Mouse (Mus musculus) kidney, postnatal 0 days (tissue): Measurements from ENCODE around the gene Bbof1. TPM values are rescaled to one million over a fixed set of nuclear protein-coding genes. Genes with fewer than 3 reads are reported as not detected.

Experiments used
- ATAC-seq: fragments of 200-750 bp; cut with Nextera tagmentation; replicated peaks from 2 replicates; pipeline ENCODE4 v1.8.0; 2017; ENCODE audit warnings: low read depth, moderate number of reproducible peaks, moderate TSS enrichment, moderate library complexity; ENCODE audit not compliant: low FRiP score
- DNase-seq: peaks from one replicate; pipeline ENCODE4 v3.0.0-alpha.2; 2016; ENCODE audit warnings: low spot score
- H3K27ac ChIP-seq: fragments of 300-500 bp; sonication (generic); 2 replicates; pipeline ENCODE4 v1.5.1; 2014; ENCODE audit warnings: mild to moderate bottlenecking
- H3K27me3 ChIP-seq: fragments of 300-500 bp; sonication (generic); 2 replicates; pipeline ENCODE4 v1.6.1; 2014; ENCODE audit warnings: low read length, mixed read lengths; ENCODE audit not compliant: insufficient read depth
- H3K36me3 ChIP-seq: fragments of 300-500 bp; sonication (generic); 2 replicates; pipeline ENCODE4 v1.6.1; 2014; ENCODE audit warnings: low read length, mixed read lengths; ENCODE audit not compliant: insufficient read depth
- H3K4me1 ChIP-seq: fragments of 300-500 bp; sonication (generic); replicated peaks from 2 replicates; pipeline ENCODE4 v1.6.1; 2014; ENCODE audit warnings: antibody characterized with exemption, low read length, mixed read lengths; ENCODE audit not compliant: insufficient read depth
- H3K4me2 ChIP-seq: fragments of 300-500 bp; sonication (generic); 2 replicates; pipeline ENCODE4 v1.6.1; 2014; ENCODE audit warnings: mild to moderate bottlenecking, low read length, moderate library complexity, mixed read lengths
- H3K4me3 ChIP-seq: fragments of 300-500 bp; sonication (generic); replicated peaks from 2 replicates; pipeline ENCODE4 v1.5.1; 2014; ENCODE audit warnings: low read depth, low read length
- H3K9ac ChIP-seq: fragments of 300-500 bp; sonication (generic); 2 replicates; pipeline ENCODE4 v1.6.1; 2014; ENCODE audit warnings: low read depth, low read length
- H3K9me3 ChIP-seq: fragments of 300-500 bp; sonication (generic); replicated peaks from 2 replicates; pipeline ENCODE4 v1.6.1; 2016; ENCODE audit warnings: low read length, inconsistent platforms, mixed read lengths
- CTCF ChIP-seq: IDR thresholded peaks from 2 replicates; pipeline ENCODE4 v1.5.1; 2016; ENCODE audit warnings: antibody characterized with exemption, low read depth, mild to moderate bottlenecking, moderate library complexity
- WGBS: fragments of 180-500 bp; shearing (Covaris S2); extraction: QIAGEN DNeasy Blood & Tissue Kit; methylation state at CpG from one replicate; pipeline ENCODE4 v1.1.7; 2014; 5-methylcytosine and 5-hydroxymethylcytosine counted together
- polyA plus RNA-seq: library from polyadenylated mRNA; unstranded; fragments of >200 nt; fragmentation: Nextera tagmentation; extraction: Ambion mirVana; gene quantifications from 2 replicates; pipeline ENCODE4 v1.2.1, GENCODE M21; 2015

Bbof1 gene
- polyA plus RNA-seq, 1 experiment from 2014 or later, result 1.3 TPM

- TF ChIP-seq CTCF, result no peak
- 81% methylated on average over 6 of the region's 6 CpGs for WGBS
Measured at GRCm38 (mm10) chr12:84404541-84404940, 4.3 kb upstream of the Bbof1 start.

GRCm38 (mm10) chr12:84407259-84407658 is 1.6 kb upstream of the Bbof1 start:
- H3K27ac ChIP-seq, result no peak overlapping the region
- H3K4me3 ChIP-seq, result no peak overlapping the region
- no peaks in the 10 kb centered on the region for H3K27me3 ChIP-seq
- no peak overlapping the region for H3K4me2 ChIP-seq
- H3K9me3 ChIP-seq, result no peaks in the 10 kb centered on the region
- no peaks in the 10 kb centered on the region for H3K36me3 ChIP-seq
- WGBS, result 64% methylated on average over 4 of the region's 4 CpGs
- ATAC-seq (no peak), DNase-seq (no peak)
- 0 out of 2 replicates have a peak, but pooled peaks cover 6% of the 10 kb centered on the region for H3K4me1 ChIP-seq
- H3K9ac ChIP-seq, result no peak overlapping the region
- TF ChIP-seq CTCF, result peak; percentile 18; the same call in 1 of the 2 replicates

More at GRCm38 (mm10) chr12:84404541-84404940, 4.3 kb upstream of the Bbof1 start:
- Histone ChIP-seq H3K9ac (no peak overlapping the region), H3K4me2 (no peak overlapping the region), H3K4me1 (0 out of 2 replicates have a peak, but pooled peaks cover 6% of the 10 kb centered on the region), H3K9me3 (no peaks in the 10 kb centered on the region), H3K27ac (no peak overlapping the region), H3K27me3 (no peaks in the 10 kb centered on the region), H3K36me3 (no peaks in the 10 kb centered on the region), H3K4me3 (no peak overlapping the region)
- ATAC-seq (no peak), DNase-seq (no peak)

- TF ChIP-seq CTCF, result no peak
- no peaks in the 10 kb centered on the region for H3K9me3 ChIP-seq
- H3K27me3 ChIP-seq, result no peaks in the 10 kb centered on the region
- H3K4me3 ChIP-seq, result peak overlapping the region; percentile 78
- WGBS, result 2% methylated on average over 44 of the region's 52 CpGs
- ATAC-seq (peak; percentile 69), DNase-seq (no peak)
- peak overlapping the region; percentile 88 for H3K27ac ChIP-seq
- H3K4me1 ChIP-seq, result 0 out of 2 replicates have a peak, but pooled peaks cover 6% of the 10 kb centered on the region
- peak overlapping the region; percentile 84 for H3K4me2 ChIP-seq
- no peaks in the 10 kb centered on the region for H3K36me3 ChIP-seq
- H3K9ac ChIP-seq, result peak overlapping the region; percentile 86
Measured at GRCm38 (mm10) chr12:84407874-84408818, 725 bp upstream of the Bbof1 start.

- Histone ChIP-seq H3K4me3 (peak within 1 kb of the TSS; percentile 52), H3K27me3 (no peaks in the 10 kb centered on the region), H3K27ac (peak within 1 kb of the TSS; percentile 58; the same call in 1 of the 2 replicates), H3K9ac (peak within 1 kb of the TSS; percentile 68), H3K4me2 (peak within 1 kb of the TSS; percentile 63), H3K4me1 (no peaks in the 10 kb centered on the region), H3K9me3 (no peaks in the 10 kb centered on the region), H3K36me3 (no peaks in the 10 kb centered on the region)
- peak; percentile 89 for ATAC-seq
- DNase-seq, result peak; percentile 89
- 3% methylated on average over 50 of the region's 50 CpGs for WGBS
- TF ChIP-seq CTCF, result no peak
Measured at GRCm38 (mm10) chr12:84416834-84417604, 8.1 kb downstream of the Bbof1 start, which contains the start of gene Rnf113a2. Gene Rnf113a2, plus strand, starts transcription at chr12:84417196.

- TF ChIP-seq CTCF, result no peak
- 38% methylated on average over 18 of the region's 18 CpGs for WGBS
- Histone ChIP-seq H3K27ac (peak overlapping the region; percentile 58; the same call in 1 of the 2 replicates), H3K9ac (peak overlapping the region; percentile 68), H3K36me3 (no peaks in the 10 kb centered on the region), H3K4me2 (peak overlapping the region; percentile 63), H3K4me3 (peak overlapping the region; percentile 52), H3K9me3 (no peaks in the 10 kb centered on the region), H3K27me3 (no peaks in the 10 kb centered on the region), H3K4me1 (no peaks in the 10 kb centered on the region)
- DNase-seq (no peak), ATAC-seq (no peak)
Measured at GRCm38 (mm10) chr12:84417605-84417922, 8.7 kb downstream of the Bbof1 start.

GRCm38 (mm10) chr12:84423990-84424389 is 15.1 kb downstream of the Bbof1 start:
- WGBS, result 59% methylated on average over 3 of the region's 3 CpGs
- H3K36me3 ChIP-seq, result no peaks in the 10 kb centered on the region
- no peaks in the 10 kb centered on the region for H3K27me3 ChIP-seq
- no peak overlapping the region for H3K4me3 ChIP-seq
- no peak overlapping the region for H3K27ac ChIP-seq
- H3K4me1 ChIP-seq, result no peaks in the 10 kb centered on the region
- H3K9me3 ChIP-seq, result no peaks in the 10 kb centered on the region
- DNase-seq (no peak), ATAC-seq (no peak)
- no peak for TF ChIP-seq CTCF
- no peak overlapping the region for H3K9ac ChIP-seq
- no peak overlapping the region for H3K4me2 ChIP-seq
